In the genomic region with DNA sequence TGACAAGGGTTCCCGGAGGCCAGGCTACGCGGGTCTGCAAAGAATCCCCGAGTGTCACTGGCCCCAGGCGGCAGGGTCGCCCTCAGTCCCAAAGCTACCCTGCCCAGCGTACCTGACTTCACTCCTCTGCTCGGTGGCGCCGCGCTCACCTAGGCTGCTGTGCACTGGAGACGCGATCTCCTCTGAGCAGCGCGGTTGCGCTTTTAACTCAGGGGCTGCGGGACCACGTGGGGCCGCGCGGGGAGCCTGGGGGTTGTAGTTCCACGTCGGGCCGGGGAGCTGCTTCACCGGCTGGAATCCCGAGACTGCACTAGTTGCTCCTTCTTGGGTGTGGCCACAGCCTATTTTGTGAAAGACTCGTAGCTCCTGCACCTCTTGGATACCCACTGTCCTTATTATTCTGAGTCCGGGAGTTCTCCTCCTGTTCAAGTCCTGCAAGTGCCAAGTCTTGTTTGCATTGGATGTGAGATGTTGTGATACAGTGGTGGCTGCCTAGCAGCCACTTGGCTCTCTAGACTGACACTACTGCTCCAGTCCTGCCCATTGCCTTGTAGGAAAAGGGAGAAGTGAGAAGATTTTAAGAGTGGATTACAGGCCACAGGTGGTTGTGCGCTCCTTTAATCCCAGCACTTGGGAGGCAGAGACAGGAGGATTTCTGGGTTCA, we compare ENCODE assay signal across 9 mouse cellular contexts. TPM values are rescaled to one million over a fixed set of nuclear protein-coding genes. Genes with fewer than 3 reads are reported as not detected.
DNase-seq lines count a peak whose midpoint lies in the region; ATAC-seq and TF ChIP-seq lines count a peak whose summit lies in the region.
"Had no signal": no experiment of that assay in that cellular context is flagged by ENCODE, and none has a peak within 500 bp of the region (broad histone marks: within the 10 kb centered on the region; RNA-seq: fewer than 3 reads in every experiment).

A gene (minus strand): TSS at position 510 of the 664 bp plus-strand sequence.

- H3K4me2 ChIP-seq in lung, embryonic 15.5 days: peak within 1 kb of the TSS; percentile 72

- intact Hi-C loops in heart, postnatal 36 days (cut with DNase I): loop anchor here (10.0 kb wide), 1 partner anchor 635 kb away; no protein-coding TSS in a partner anchor

- 5% methylated on average over 29 of the region's 29 CpGs for WGBS in cerebellum, adult 2 months
- WGBS in lung, embryonic 15.5 days: 4% methylated on average over 29 of the region's 29 CpGs
- WGBS in olfactory bulb, adult 2 months: 4% methylated on average over 29 of the region's 29 CpGs

- no peak for TF ChIP-seq POLR2A in cerebellum, adult 2 months (IDR thresholded peaks at IDR 0.05; ENCODE audit: borderline replicate concordance, insufficient read depth, low read length)
- 0 out of 2 replicates have a peak, but pooled peaks have one; percentile 50 for TF ChIP-seq POLR2A in olfactory bulb, adult 2 months (IDR thresholded peaks at IDR 0.05; ENCODE audit: insufficient read depth, low read depth, low read length)

- H3K9ac ChIP-seq in lung, embryonic 15.5 days: peak within 1 kb of the TSS; percentile 50

- peak; percentile 89 for ATAC-seq in lung, embryonic 15.5 days (ENCODE audit: borderline replicate concordance, extremely low read depth, low FRiP score, low TSS enrichment)
- ATAC-seq: Patski had no signal

- no peak for TF ChIP-seq CTCF in cerebellum, adult 2 months (IDR thresholded peaks at IDR 0.05; ENCODE audit: borderline replicate concordance, insufficient read depth, low read depth, low read length)
- no peak for TF ChIP-seq CTCF in olfactory bulb, adult 2 months (IDR thresholded peaks at IDR 0.05; ENCODE audit: insufficient read depth, low read depth, low read length)

- no peak within 1 kb of the TSS for H3K27ac ChIP-seq in cerebellum, adult 2 months (ENCODE audit: insufficient read depth, low read length)
- H3K27ac ChIP-seq in lung, embryonic 15.5 days: no peak within 1 kb of the TSS
- H3K27ac ChIP-seq in olfactory bulb, adult 2 months (ENCODE audit: insufficient read depth, low read depth, low read length): no peak within 1 kb of the TSS

- H3K4me1 ChIP-seq in cerebellum, adult 2 months (ENCODE audit: control insufficient read depth, insufficient read depth, low read length): no peaks in the 10 kb centered on the region
- 0 out of 2 replicates have a peak, but pooled peaks cover 4% of the 10 kb centered on the region for H3K4me1 ChIP-seq in lung, embryonic 15.5 days
- peaks cover 4% of the 10 kb centered on the region; the same call in 1 of the 2 replicates for H3K4me1 ChIP-seq in olfactory bulb, adult 2 months (ENCODE audit: control insufficient read depth, insufficient read depth, low read length)

- no peaks in the 10 kb centered on the region for H3K9me3 ChIP-seq in lung, embryonic 15.5 days

- H3K36me3 ChIP-seq in lung, embryonic 15.5 days: no peaks in the 10 kb centered on the region

- peak within 1 kb of the TSS; percentile 50 for H3K4me3 ChIP-seq in cerebellum, adult 2 months (replicated peaks; ENCODE audit: insufficient read depth, low read depth, low read length)
- peak within 1 kb of the TSS; percentile 48 for H3K4me3 ChIP-seq in lung, embryonic 15.5 days
- H3K4me3 ChIP-seq in olfactory bulb, adult 2 months (ENCODE audit: insufficient read depth, low read depth, low read length): peak within 1 kb of the TSS; percentile 99

- H3K27me3 ChIP-seq in cerebellum, adult 2 months (ENCODE audit: control insufficient read depth, insufficient read depth, low read length): no peaks in the 10 kb centered on the region
- no peaks in the 10 kb centered on the region for H3K27me3 ChIP-seq in lung, embryonic 15.5 days
- H3K27me3 ChIP-seq: Patski had no signal

- DNase-seq in CD8-positive naive resting alpha-beta T cell, adult 2 months (ENCODE audit: low read depth in 2 of 2, low spot score in 2 of 2): peak; percentile 20 to 35
- DNase-seq in cerebellum, adult 2 months: peak; percentile 40 to 43
- DNase-seq in forelimb bud, embryonic 11.5 days (ENCODE audit: low read depth, low spot score): peak; percentile 63
- peak; percentile 68 to 74 for DNase-seq in heart, postnatal 36 days
- peak; percentile 42 to 65 for DNase-seq in layer of hippocampus, adult 8-10 months (ENCODE audit: low spot score in 2 of 2)
- DNase-seq in thymus, postnatal 0 days (ENCODE audit: low spot score): peak; percentile 79

RNA-seq across cellular contexts. Expression of the gene that starts here (rescaled TPM):
- 2.9 and 3.8 TPM in 2 replicates for polyA plus RNA-seq in cerebellum, adult 2 months (2012; rRNA removed)
- 1 to 10 TPM; 1.6 to 1.7 TPM for total RNA-seq in heart, postnatal 36 days (2021)
- 1 to 10 TPM; 3.3 to 6.6 (median 5.1) TPM for total RNA-seq in layer of hippocampus, adult 8-10 months (2022)
- polyA plus RNA-seq in lung, embryonic 15.5 days (2015; fragmentation: Nextera tagmentation; extraction: Ambion mirVana): 6.6 and 7.4 TPM in 2 replicates
- polyA plus RNA-seq in olfactory bulb, adult 2 months (2012; ENCODE audit: insufficient read depth, insufficient read length, low replicate concordance, missing spikeins): not detected in 2 replicates
- polyA plus RNA-seq in thymus, postnatal 0 days (2015; fragmentation: Nextera tagmentation; extraction: Ambion mirVana): 22.0 and 23.9 TPM in 2 replicates

Comparison
In these comparisons a context has a peak if more than half of its experiments do, and no peak if none do; other contexts are left out.
1. DNase-seq: peak in every context shown above with its lines; median percentile 79 in thymus, postnatal 0 days; 71 in heart, postnatal 36 days; 63 in forelimb bud, embryonic 11.5 days; 54 in layer of hippocampus, adult 8-10 months; 42 in cerebellum, adult 2 months; 28 in CD8-positive naive resting alpha-beta T cell, adult 2 months.
2. H3K4me3 ChIP-seq: peak in every context shown above with its lines; median percentile 99 in olfactory bulb, adult 2 months; 50 in cerebellum, adult 2 months; 48 in lung, embryonic 15.5 days.